ENCODE assay signal across 7 mouse cellular contexts in the genomic region with DNA sequence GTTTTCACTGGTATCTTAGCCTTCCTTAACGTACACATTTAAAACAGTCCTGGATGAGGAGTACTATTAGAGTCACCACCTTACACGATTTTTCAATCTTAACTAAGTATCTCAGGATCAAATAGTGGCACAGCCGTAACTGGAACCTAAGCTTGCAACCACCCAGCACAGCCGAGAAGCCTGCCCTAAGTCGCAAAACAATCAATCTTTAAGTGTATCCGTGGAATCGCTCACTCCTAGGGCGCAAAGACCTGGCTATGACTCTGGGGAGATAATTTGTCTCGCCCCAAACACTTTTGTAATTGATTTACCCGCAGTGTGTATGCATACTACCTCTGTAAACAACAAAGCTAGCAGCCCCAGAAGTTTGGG.
DNase-seq lines count a peak whose midpoint lies in the region; ATAC-seq lines count a peak whose summit lies in the region.

No protein-coding gene starts in this region.

- H3K9me3 ChIP-seq in lung, embryonic 16.5 days (ENCODE audit: control insufficient read depth, low read length), result no peaks in the 10 kb centered on the region
- 0 out of 2 replicates have a peak, but pooled peaks cover 7% of the 10 kb centered on the region for H3K9me3 ChIP-seq in limb, embryonic 13.5 days
- no peaks in the 10 kb centered on the region for H3K9me3 ChIP-seq in stomach, embryonic 14.5 days (ENCODE audit: control insufficient read depth, low read depth, low read length)

- 4% methylated on average over 10 of the region's 10 CpGs for WGBS in lung, embryonic 16.5 days
- 4% methylated on average over 10 of the region's 10 CpGs for WGBS in limb, embryonic 13.5 days
- WGBS in stomach, embryonic 14.5 days, result 3% methylated on average over 10 of the region's 10 CpGs

- peak overlapping the region; percentile 64 for H3K4me2 ChIP-seq in lung, embryonic 16.5 days (ENCODE audit: low read depth, low read length)
- peak overlapping the region; percentile 90 for H3K4me2 ChIP-seq in limb, embryonic 13.5 days (replicated peaks)
- H3K4me2 ChIP-seq in stomach, embryonic 14.5 days (replicated peaks; ENCODE audit: low read depth, low read length), result peak overlapping the region; percentile 48

- H3K4me3 ChIP-seq in lung, embryonic 16.5 days (ENCODE audit: low read length), result peak overlapping the region; percentile 87
- H3K4me3 ChIP-seq in limb, embryonic 13.5 days, result peak overlapping the region; percentile 94
- H3K4me3 ChIP-seq in stomach, embryonic 14.5 days (ENCODE audit: low read depth, low read length), result peak overlapping the region; percentile 87

- H3K27ac ChIP-seq in lung, embryonic 16.5 days (ENCODE audit: low read length), result peak overlapping the region; percentile 36; the same call in 1 of the 2 replicates
- H3K27ac ChIP-seq in limb, embryonic 13.5 days, result no peak overlapping the region
- H3K27ac ChIP-seq in stomach, embryonic 14.5 days (ENCODE audit: low read length), result no peak overlapping the region

- peaks cover 12% of the 10 kb centered on the region for H3K4me1 ChIP-seq in lung, embryonic 16.5 days (replicated peaks; ENCODE audit: control insufficient read depth, insufficient read depth, low read length)
- H3K4me1 ChIP-seq in limb, embryonic 13.5 days, result peaks cover 15% of the 10 kb centered on the region
- peaks cover 9% of the 10 kb centered on the region; the same call in 1 of the 2 replicates for H3K4me1 ChIP-seq in stomach, embryonic 14.5 days (ENCODE audit: control insufficient read depth, insufficient read depth, low read length)

- ATAC-seq in lung, embryonic 16.5 days (ENCODE audit: low read depth), result peak; percentile 57
- peak; percentile 30 for ATAC-seq in erythroid progenitor cell, adult 5-6 weeks (replicated peaks; ENCODE audit: low FRiP score, poor library complexity, severe bottlenecking)
- peak; percentile 73 for ATAC-seq in limb, embryonic 13.5 days (ENCODE audit: low FRiP score, low read depth)
- no peak for ATAC-seq in stomach, embryonic 14.5 days (ENCODE audit: insufficient number of reproducible peaks, insufficient read depth, low FRiP score, low read depth)

- peaks cover 4% of the 10 kb centered on the region; the same call in 1 of the 2 replicates for H3K36me3 ChIP-seq in lung, embryonic 16.5 days (ENCODE audit: control insufficient read depth, insufficient read depth, low read length)
- peaks cover 18% of the 10 kb centered on the region for H3K36me3 ChIP-seq in limb, embryonic 13.5 days
- H3K36me3 ChIP-seq in stomach, embryonic 14.5 days (ENCODE audit: control insufficient read depth, insufficient read depth, low read length), result no peaks in the 10 kb centered on the region; the same call in 1 of the 2 replicates

- peak overlapping the region; percentile 73 for H3K9ac ChIP-seq in lung, embryonic 16.5 days (ENCODE audit: low read length)
- peak overlapping the region; percentile 72 for H3K9ac ChIP-seq in limb, embryonic 13.5 days
- 0 out of 2 replicates have a peak overlapping the region, but pooled peaks have one; percentile 36 for H3K9ac ChIP-seq in stomach, embryonic 14.5 days (replicated peaks; ENCODE audit: low read depth, low read length)

- no peaks in the 10 kb centered on the region for H3K27me3 ChIP-seq in lung, embryonic 16.5 days (ENCODE audit: control insufficient read depth, insufficient read depth, low read depth, low read length)
- no peaks in the 10 kb centered on the region for H3K27me3 ChIP-seq in limb, embryonic 13.5 days
- no peaks in the 10 kb centered on the region for H3K27me3 ChIP-seq in stomach, embryonic 14.5 days (ENCODE audit: control insufficient read depth, insufficient read depth, low read length)

- no peak for DNase-seq in lung, postnatal 25 days (ENCODE audit: low spot score)
- no peak for DNase-seq in yolk sac, embryonic 10.5 days (ENCODE audit: low spot score)
- DNase-seq in thymus, postnatal 36 days, result no peak
